Mouse (Mus musculus) CD4-positive, CD25-positive, alpha-beta regulatory T cell, adult 2 months (primary cell): ENCODE measurements around the gene Klrb1b.
A peak's percentile ranks its signal among the peaks of the same experiment; 100 is the strongest.

Experiments used
- DNase-seq: peaks from one replicate; pipeline ENCODE4 v3.0.0-alpha.2; 2012; ENCODE audit warnings: low read depth, low spot score

Gene Klrb1b

GRCm38 (mm10) chr6:128826132-128826531 is at the start of gene Klrb1b, which contains the start of gene Gm44511:
TSS of gene Klrb1b (minus strand) at chr6:128826331.
TSS of gene Gm44511 (minus strand) at chr6:128826315.
- DNase-seq, result no peak

GRCm38 (mm10) chr6:128871910-128872610 is 45.9 kb upstream of the Klrb1b start:
- DNase-seq, result no peak

- no peak for DNase-seq
Measured at GRCm38 (mm10) chr6:128868861-128869260, 42.7 kb upstream of the Klrb1b start.

- DNase-seq, result no peak
Measured at GRCm38 (mm10) chr6:128857976-128858375, 31.8 kb upstream of the Klrb1b start.

- DNase-seq, result peak; percentile 52
Measured at GRCm38 (mm10) chr6:128856250-128856649, 30.1 kb upstream of the Klrb1b start.

- no peak for DNase-seq
Measured at GRCm38 (mm10) chr6:128855477-128855876, 29.3 kb upstream of the Klrb1b start.

- DNase-seq, result no peak
Measured at GRCm38 (mm10) chr6:128854895-128855294, 28.8 kb upstream of the Klrb1b start.

GRCm38 (mm10) chr6:128854024-128854820 is 28.1 kb upstream of the Klrb1b start:
- DNase-seq, result peak; percentile 87

GRCm38 (mm10) chr6:128852766-128853165 is 26.6 kb upstream of the Klrb1b start:
- DNase-seq, result peak; percentile 40

GRCm38 (mm10) chr6:128851151-128851550 is 25.0 kb upstream of the Klrb1b start:
- DNase-seq, result no peak

- no peak for DNase-seq
Measured at GRCm38 (mm10) chr6:128850671-128851070, 24.5 kb upstream of the Klrb1b start.

GRCm38 (mm10) chr6:128849902-128850301 is 23.8 kb upstream of the Klrb1b start:
- peak; percentile 77 for DNase-seq

- DNase-seq, result no peak
Measured at GRCm38 (mm10) chr6:128847401-128847800, 21.3 kb upstream of the Klrb1b start.

GRCm38 (mm10) chr6:128845998-128846542 is 19.9 kb upstream of the Klrb1b start:
- no peak for DNase-seq

GRCm38 (mm10) chr6:128845319-128845979 is 19.3 kb upstream of the Klrb1b start:
- DNase-seq, result peak; percentile 90

- no peak for DNase-seq
Measured at GRCm38 (mm10) chr6:128844586-128845080, 18.5 kb upstream of the Klrb1b start.

GRCm38 (mm10) chr6:128844131-128844530 is 18.0 kb upstream of the Klrb1b start:
- DNase-seq, result peak; percentile 47

- DNase-seq, result peak; percentile 82
Measured at GRCm38 (mm10) chr6:128843479-128843992, 17.4 kb upstream of the Klrb1b start.

- DNase-seq, result peak; percentile 98
Measured at GRCm38 (mm10) chr6:128842945-128843478, 16.9 kb upstream of the Klrb1b start.

GRCm38 (mm10) chr6:128842356-128842944 is 16.3 kb upstream of the Klrb1b start:
- peak; percentile 44 for DNase-seq
